Comparison of ENCODE assay signal across 12 mouse cellular contexts in the genomic region with DNA sequence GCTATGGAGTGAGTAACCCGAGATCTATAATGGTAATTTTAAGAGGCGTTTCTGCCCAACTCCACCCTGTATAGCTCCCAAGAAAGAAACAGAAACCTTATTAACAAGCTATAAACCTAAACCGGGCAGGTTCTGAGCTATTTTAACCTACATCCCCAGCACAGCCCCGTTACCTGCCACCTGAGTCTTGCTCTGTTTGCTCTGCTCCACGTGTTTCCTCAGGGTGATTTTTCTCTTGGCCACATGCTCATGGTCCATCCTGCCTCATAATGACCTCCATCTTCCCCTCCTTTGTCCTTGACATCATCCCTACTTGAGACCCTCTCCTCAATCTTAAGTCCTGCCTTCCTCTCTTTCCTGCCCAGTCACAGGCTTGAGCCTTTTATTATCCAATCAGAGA. TPM values are rescaled to one million over a fixed set of nuclear protein-coding genes. Genes with fewer than 3 reads are reported as not detected.
DNase-seq lines count a peak whose midpoint lies in the region; ATAC-seq and TF ChIP-seq lines count a peak whose summit lies in the region.
"Had no signal": no experiment of that assay in that cellular context is flagged by ENCODE, and none has a peak within 500 bp of the region (broad histone marks: within the 10 kb centered on the region; RNA-seq: fewer than 3 reads in every experiment).

No protein-coding gene starts in this region.

- H3K27me3 ChIP-seq in forebrain, embryonic 13.5 days, result no peaks in the 10 kb centered on the region
- H3K27me3 ChIP-seq in forebrain, embryonic 14.5 days (replicated peaks; ENCODE audit: control insufficient read depth, insufficient read depth, low read length), result no peaks in the 10 kb centered on the region
- H3K27me3 ChIP-seq in lung, embryonic 14.5 days (ENCODE audit: insufficient read depth, low read length), result no peaks in the 10 kb centered on the region
- H3K27me3 ChIP-seq in lung, postnatal 0 days (replicated peaks; ENCODE audit: insufficient read depth, low read length), result no peaks in the 10 kb centered on the region
- H3K27me3 ChIP-seq in embryonic facial prominence, embryonic 10.5 days (replicated peaks; ENCODE audit: low read depth, poor library complexity, severe bottlenecking), result no peaks in the 10 kb centered on the region
- H3K27me3 ChIP-seq in liver, embryonic 14.5 days (ENCODE audit: control insufficient read depth, insufficient read depth, low read length), result no peaks in the 10 kb centered on the region
- H3K27me3 ChIP-seq: limb, embryonic 15.5 days; midbrain, embryonic 13.5 days had no signal

- no peaks in the 10 kb centered on the region for H3K9me3 ChIP-seq in forebrain, embryonic 13.5 days (replicated peaks)
- no peaks in the 10 kb centered on the region for H3K9me3 ChIP-seq in forebrain, embryonic 14.5 days (replicated peaks; ENCODE audit: control insufficient read depth, low read length)
- H3K9me3 ChIP-seq in lung, embryonic 14.5 days (ENCODE audit: low read depth, low read length), result no peaks in the 10 kb centered on the region
- H3K9me3 ChIP-seq in lung, postnatal 0 days (ENCODE audit: low read length), result no peaks in the 10 kb centered on the region
- peaks cover 24% of the 10 kb centered on the region; the same call in 1 of the 2 replicates for H3K9me3 ChIP-seq in embryonic facial prominence, embryonic 10.5 days
- H3K9me3 ChIP-seq in liver, embryonic 14.5 days (ENCODE audit: control insufficient read depth, low read length), result no peaks in the 10 kb centered on the region
- H3K9me3 ChIP-seq: limb, embryonic 15.5 days; midbrain, embryonic 13.5 days had no signal

- TF ChIP-seq EP300 in lung, postnatal 0 days (IDR thresholded peaks at IDR 0.05), result no peak
- no peak for TF ChIP-seq EP300 in liver, embryonic 14.5 days (IDR thresholded peaks at IDR 0.05; ENCODE audit: low read depth)

- H3K36me3 ChIP-seq in forebrain, embryonic 13.5 days (ENCODE audit: poor library complexity, severe bottlenecking), result peaks cover 43% of the 10 kb centered on the region
- peaks cover 12% of the 10 kb centered on the region; the same call in 1 of the 2 replicates for H3K36me3 ChIP-seq in forebrain, embryonic 14.5 days (ENCODE audit: control insufficient read depth, insufficient read depth, low read length)
- peaks cover 30% of the 10 kb centered on the region for H3K36me3 ChIP-seq in lung, embryonic 14.5 days (ENCODE audit: insufficient read depth)
- no peaks in the 10 kb centered on the region for H3K36me3 ChIP-seq in lung, postnatal 0 days (ENCODE audit: insufficient read depth, low read length)
- H3K36me3 ChIP-seq in embryonic facial prominence, embryonic 10.5 days (replicated peaks), result peaks cover 77% of the 10 kb centered on the region
- peaks cover 24% of the 10 kb centered on the region for H3K36me3 ChIP-seq in liver, embryonic 14.5 days (replicated peaks; ENCODE audit: control insufficient read depth, insufficient read depth, low read depth)

- no peak for TF ChIP-seq CTCF in lung, embryonic 14.5 days (IDR thresholded peaks at IDR 0.05; ENCODE audit: low read depth)
- TF ChIP-seq CTCF in lung, postnatal 0 days (IDR thresholded peaks at IDR 0.05), result no peak
- no peak for TF ChIP-seq CTCF in liver, embryonic 14.5 days (IDR thresholded peaks at IDR 0.05; ENCODE audit: low read depth)

- ATAC-seq in forebrain, embryonic 13.5 days, result no peak
- ATAC-seq in forebrain, embryonic 14.5 days, result no peak
- ATAC-seq in lung, embryonic 14.5 days (ENCODE audit: insufficient read depth), result no peak
- no peak for ATAC-seq in lung, postnatal 0 days
- ATAC-seq in liver, embryonic 14.5 days (ENCODE audit: insufficient read depth), result no peak
- ATAC-seq: midbrain, embryonic 13.5 days had no signal

- no peak overlapping the region for H3K9ac ChIP-seq in forebrain, embryonic 13.5 days
- H3K9ac ChIP-seq in forebrain, embryonic 14.5 days (ENCODE audit: low read length), result no peak overlapping the region
- H3K9ac ChIP-seq in lung, embryonic 14.5 days, result no peak overlapping the region
- no peak overlapping the region for H3K9ac ChIP-seq in lung, postnatal 0 days (replicated peaks; ENCODE audit: low read depth)
- H3K9ac ChIP-seq in liver, embryonic 14.5 days (replicated peaks), result peak overlapping the region; percentile 51; the same call in 1 of the 2 replicates
- H3K9ac ChIP-seq: limb, embryonic 15.5 days; midbrain, embryonic 13.5 days had no signal

- H3K4me1 ChIP-seq in forebrain, embryonic 13.5 days, result peaks cover 38% of the 10 kb centered on the region
- H3K4me1 ChIP-seq in forebrain, embryonic 14.5 days (ENCODE audit: control insufficient read depth, insufficient read depth, low read length), result peaks cover 11% of the 10 kb centered on the region; the same call in 1 of the 2 replicates
- H3K4me1 ChIP-seq in lung, embryonic 14.5 days (ENCODE audit: insufficient read depth), result peaks cover 15% of the 10 kb centered on the region; the same call in 1 of the 2 replicates
- no peaks in the 10 kb centered on the region; the same call in 1 of the 2 replicates for H3K4me1 ChIP-seq in lung, postnatal 0 days (ENCODE audit: insufficient read depth, low read depth, low read length)
- H3K4me1 ChIP-seq in embryonic facial prominence, embryonic 10.5 days, result peaks cover 38% of the 10 kb centered on the region
- H3K4me1 ChIP-seq in liver, embryonic 14.5 days (replicated peaks; ENCODE audit: control insufficient read depth in 2 of 2, insufficient read depth in 2 of 2, low read length in 1 of 2), result peaks cover 21 to 30% of the 10 kb centered on the region in 2 experiments

- DNase-seq in forebrain, embryonic 14.5 days (ENCODE audit: low spot score), result no peak
- DNase-seq in lung, embryonic 14.5 days, result no peak
- no peak for DNase-seq in lung, postnatal 0 days (ENCODE audit: low spot score)
- DNase-seq in embryonic facial prominence, embryonic 10.5 days (ENCODE audit: low spot score), result no peak
- no peak for DNase-seq in liver, embryonic 14.5 days (ENCODE audit: low read depth in 3 of 3, low spot score in 3 of 3)
- no peak for DNase-seq in cerebellum, postnatal 36 days
- no peak for DNase-seq in adipocyte (ENCODE audit: low spot score)
- DNase-seq: adrenal gland, adult 2 months; B cell, adult 2 months had no signal

- 0 out of 2 replicates have a peak overlapping the region, but pooled peaks have one; percentile 4 for H3K4me3 ChIP-seq in forebrain, embryonic 13.5 days
- no peak overlapping the region for H3K4me3 ChIP-seq in forebrain, embryonic 14.5 days (ENCODE audit: low read depth, low read length)
- H3K4me3 ChIP-seq in lung, embryonic 14.5 days (ENCODE audit: low read depth, low read length), result no peak overlapping the region
- no peak overlapping the region for H3K4me3 ChIP-seq in lung, postnatal 0 days (ENCODE audit: low read depth, low read length)
- H3K4me3 ChIP-seq in embryonic facial prominence, embryonic 10.5 days, result peak overlapping the region; percentile 85
- peak overlapping the region in 1 of 2 experiments; percentile 25; a peak in 2 of 4 replicates for H3K4me3 ChIP-seq in liver, embryonic 14.5 days (ENCODE audit: insufficient read depth in 1 of 2, low read depth in 2 of 2, low read length in 2 of 2)
- H3K4me3 ChIP-seq: limb, embryonic 15.5 days; midbrain, embryonic 13.5 days had no signal

- peak overlapping the region; percentile 36 for H3K4me2 ChIP-seq in forebrain, embryonic 13.5 days
- H3K4me2 ChIP-seq in forebrain, embryonic 14.5 days (ENCODE audit: low read length), result no peak overlapping the region
- peak overlapping the region; percentile 74 for H3K4me2 ChIP-seq in lung, embryonic 14.5 days
- H3K4me2 ChIP-seq in lung, postnatal 0 days (replicated peaks; ENCODE audit: low read depth, low read length), result no peak overlapping the region
- H3K4me2 ChIP-seq in liver, embryonic 14.5 days (ENCODE audit: low read depth), result peak overlapping the region; percentile 87
- H3K4me2 ChIP-seq: limb, embryonic 15.5 days had no signal

- H3K27ac ChIP-seq in forebrain, embryonic 13.5 days, result no peak overlapping the region
- no peak overlapping the region for H3K27ac ChIP-seq in forebrain, embryonic 14.5 days (ENCODE audit: low read depth, low read length)
- H3K27ac ChIP-seq in lung, embryonic 14.5 days (ENCODE audit: low read depth), result no peak overlapping the region
- no peak overlapping the region for H3K27ac ChIP-seq in lung, postnatal 0 days (ENCODE audit: low read length)
- no peak overlapping the region for H3K27ac ChIP-seq in embryonic facial prominence, embryonic 10.5 days (replicated peaks)
- no peak overlapping the region for H3K27ac ChIP-seq in liver, embryonic 14.5 days
- H3K27ac ChIP-seq: limb, embryonic 15.5 days; midbrain, embryonic 13.5 days had no signal

- 93% methylated on average over 5 of the region's 5 CpGs for WGBS in forebrain, embryonic 13.5 days
- WGBS in forebrain, embryonic 14.5 days, result 95% methylated on average over 5 of the region's 5 CpGs
- WGBS in lung, embryonic 14.5 days, result 82% methylated on average over 5 of the region's 5 CpGs
- 80% methylated on average over 5 of the region's 5 CpGs for WGBS in lung, postnatal 0 days
- WGBS in embryonic facial prominence, embryonic 10.5 days, result 94% methylated on average over 5 of the region's 5 CpGs
- WGBS in liver, embryonic 14.5 days (ENCODE audit: insufficient replicate concordance), result 84% methylated on average over 5 of the region's 5 CpGs

RNA-seq across cellular contexts. Expression of gene Haspin, which starts 3.9 kb away (rescaled TPM):
- polyA plus RNA-seq in forebrain, embryonic 13.5 days (2015; fragmentation: Nextera tagmentation; extraction: Ambion mirVana), result 13.0 and 13.1 TPM in 2 replicates
- 6.5 and 6.6 TPM in 2 replicates for polyA plus RNA-seq in forebrain, embryonic 14.5 days (2014; fragmentation: Nextera tagmentation; extraction: Ambion mirVana)
- 23.2 and 23.3 TPM in 2 replicates for polyA plus RNA-seq in lung, embryonic 14.5 days (2014; fragmentation: Nextera tagmentation; extraction: Ambion mirVana)
- 2.4 and 2.5 TPM in 2 replicates for polyA plus RNA-seq in lung, postnatal 0 days (2015; fragmentation: Nextera tagmentation; extraction: Ambion mirVana)
- polyA plus RNA-seq in embryonic facial prominence, embryonic 10.5 days (2016; fragmentation: Nextera tagmentation; extraction: Ambion mirVana), result 25.0 and 26.3 TPM in 2 replicates
- polyA plus RNA-seq in liver, embryonic 14.5 days (2012; rRNA removed), result 4.5 and 5.7 TPM in 2 replicates
- polyA plus RNA-seq in liver, embryonic 14.5 days (2014; fragmentation: Nextera tagmentation; extraction: Ambion mirVana), result 10.5 and 12.6 TPM in 2 replicates

RNA-seq across cellular contexts. Expression of gene P2rx5, which starts 26.0 kb away (rescaled TPM):
- polyA plus RNA-seq in forebrain, embryonic 13.5 days (2015; fragmentation: Nextera tagmentation; extraction: Ambion mirVana), result 0.26 and 0.30 TPM in 2 replicates
- polyA plus RNA-seq in forebrain, embryonic 14.5 days (2014; fragmentation: Nextera tagmentation; extraction: Ambion mirVana), result 0.78 and 0.93 TPM in 2 replicates
- polyA plus RNA-seq in lung, embryonic 14.5 days (2014; fragmentation: Nextera tagmentation; extraction: Ambion mirVana), result 0.15 and 0.21 TPM in 2 replicates
- 1.4 and 2.2 TPM in 2 replicates for polyA plus RNA-seq in lung, postnatal 0 days (2015; fragmentation: Nextera tagmentation; extraction: Ambion mirVana)
- polyA plus RNA-seq in embryonic facial prominence, embryonic 10.5 days (2016; fragmentation: Nextera tagmentation; extraction: Ambion mirVana), result 0.10 and 0.18 TPM in 2 replicates
- polyA plus RNA-seq in liver, embryonic 14.5 days (2012; rRNA removed), result 0.05 and 0.08 TPM in 2 replicates
- polyA plus RNA-seq in liver, embryonic 14.5 days (2014; fragmentation: Nextera tagmentation; extraction: Ambion mirVana), result 0.15 and 0.16 TPM in 2 replicates

RNA-seq across cellular contexts. Expression of gene Emc6, which starts 42.6 kb away (rescaled TPM):
- 133 and 136 TPM in 2 replicates for polyA plus RNA-seq in forebrain, embryonic 13.5 days (2015; fragmentation: Nextera tagmentation; extraction: Ambion mirVana)
- 140 and 163 TPM in 2 replicates for polyA plus RNA-seq in forebrain, embryonic 14.5 days (2014; fragmentation: Nextera tagmentation; extraction: Ambion mirVana)
- polyA plus RNA-seq in lung, embryonic 14.5 days (2014; fragmentation: Nextera tagmentation; extraction: Ambion mirVana), result 118 and 135 TPM in 2 replicates
- 160 and 177 TPM in 2 replicates for polyA plus RNA-seq in lung, postnatal 0 days (2015; fragmentation: Nextera tagmentation; extraction: Ambion mirVana)
- polyA plus RNA-seq in embryonic facial prominence, embryonic 10.5 days (2016; fragmentation: Nextera tagmentation; extraction: Ambion mirVana), result 122 and 123 TPM in 2 replicates
- polyA plus RNA-seq in liver, embryonic 14.5 days (2012; rRNA removed), result 38.3 and 40.1 TPM in 2 replicates
- polyA plus RNA-seq in liver, embryonic 14.5 days (2014; fragmentation: Nextera tagmentation; extraction: Ambion mirVana), result 80.3 and 83.7 TPM in 2 replicates

RNA-seq across cellular contexts. Expression of gene Tax1bp3, which starts 42.7 kb away (rescaled TPM):
- polyA plus RNA-seq in forebrain, embryonic 13.5 days (2015; fragmentation: Nextera tagmentation; extraction: Ambion mirVana), result 174 and 181 TPM in 2 replicates
- polyA plus RNA-seq in forebrain, embryonic 14.5 days (2014; fragmentation: Nextera tagmentation; extraction: Ambion mirVana), result 193 and 203 TPM in 2 replicates
- 252 and 263 TPM in 2 replicates for polyA plus RNA-seq in lung, embryonic 14.5 days (2014; fragmentation: Nextera tagmentation; extraction: Ambion mirVana)
- polyA plus RNA-seq in lung, postnatal 0 days (2015; fragmentation: Nextera tagmentation; extraction: Ambion mirVana), result 373 and 379 TPM in 2 replicates
- 189 and 206 TPM in 2 replicates for polyA plus RNA-seq in embryonic facial prominence, embryonic 10.5 days (2016; fragmentation: Nextera tagmentation; extraction: Ambion mirVana)
- polyA plus RNA-seq in liver, embryonic 14.5 days (2012; rRNA removed), result 10.8 and 11.6 TPM in 2 replicates
- 25.8 and 26.7 TPM in 2 replicates for polyA plus RNA-seq in liver, embryonic 14.5 days (2014; fragmentation: Nextera tagmentation; extraction: Ambion mirVana)

RNA-seq across cellular contexts. Expression of gene Itgae, which starts 43.8 kb away (rescaled TPM):
- polyA plus RNA-seq in forebrain, embryonic 13.5 days (2015; fragmentation: Nextera tagmentation; extraction: Ambion mirVana), result 0.27 and 0.29 TPM in 2 replicates
- polyA plus RNA-seq in forebrain, embryonic 14.5 days (2014; fragmentation: Nextera tagmentation; extraction: Ambion mirVana), result 0.11 and 0.25 TPM in 2 replicates
- polyA plus RNA-seq in lung, embryonic 14.5 days (2014; fragmentation: Nextera tagmentation; extraction: Ambion mirVana), result 0.38 and 0.55 TPM in 2 replicates
- polyA plus RNA-seq in lung, postnatal 0 days (2015; fragmentation: Nextera tagmentation; extraction: Ambion mirVana), result 0.23 and 0.30 TPM in 2 replicates
- 0.45 and 0.52 TPM in 2 replicates for polyA plus RNA-seq in embryonic facial prominence, embryonic 10.5 days (2016; fragmentation: Nextera tagmentation; extraction: Ambion mirVana)
- polyA plus RNA-seq in liver, embryonic 14.5 days (2012; rRNA removed), result 0.02 and 0.03 TPM in 2 replicates
- 0.03 and 0.06 TPM in 2 replicates for polyA plus RNA-seq in liver, embryonic 14.5 days (2014; fragmentation: Nextera tagmentation; extraction: Ambion mirVana)

Comparison
In these comparisons a context has a peak if more than half of its experiments do, and no peak if none do; other contexts are left out.
1. H3K4me2 ChIP-seq: peak in forebrain, embryonic 13.5 days (single experiment), lung, embryonic 14.5 days (single experiment) and liver, embryonic 14.5 days (single experiment); none in forebrain, embryonic 14.5 days (single experiment) and lung, postnatal 0 days (single experiment).
2. H3K4me3 ChIP-seq: peak in forebrain, embryonic 13.5 days (single experiment) and embryonic facial prominence, embryonic 10.5 days (single experiment); none in forebrain, embryonic 14.5 days (single experiment), lung, embryonic 14.5 days (single experiment) and lung, postnatal 0 days (single experiment).